Mouse (Mus musculus) heart, adult 2 months (tissue): Measurements from ENCODE around the gene Arhgef2. TPM values are rescaled to one million over a fixed set of nuclear protein-coding genes. Genes with fewer than 3 reads are reported as not detected.

ENCODE experiments used
- DNase-seq, 2 experiments: peaks; one replicate each; pipeline ENCODE4 v3.0.0; 2021
- H3K27ac ChIP-seq: fragments of 200-600 bp; 2 replicates; pipeline ENCODE4 v1.8.1; 2022
- H3K27me3 ChIP-seq: fragments of 200-500 bp; 2 replicates; pipeline ENCODE4 v1.6.1; 2012; ENCODE audit warnings: mild to moderate bottlenecking, low read length, inconsistent platforms, mixed read lengths; ENCODE audit not compliant: control insufficient read depth, insufficient read depth
- H3K36me3 ChIP-seq: fragments of 200-500 bp; 2 replicates; pipeline ENCODE4 v1.6.1; 2012; ENCODE audit warnings: low read length, inconsistent platforms; ENCODE audit not compliant: control insufficient read depth, insufficient read depth
- H3K4me1 ChIP-seq: fragments of 200-500 bp; 2 replicates; pipeline ENCODE4 v1.6.1; 2011; ENCODE audit warnings: low read length; ENCODE audit not compliant: control insufficient read depth, insufficient read depth
- H3K4me3 ChIP-seq: fragments of 200-600 bp; 2 replicates; pipeline ENCODE4 v1.8.1; 2022
- H3K79me2 ChIP-seq: fragments of 200-500 bp; replicated peaks from 2 replicates; pipeline ENCODE4 v1.6.1; 2012; ENCODE audit warnings: mild to moderate bottlenecking, inconsistent platforms, low read length, moderate library complexity, mixed read lengths; ENCODE audit not compliant: control insufficient read depth, insufficient read depth
- H3K9ac ChIP-seq: fragments of 200-500 bp; 2 replicates; pipeline ENCODE4 v1.6.1; 2012; ENCODE audit warnings: low read depth, mild to moderate bottlenecking, control low read depth, inconsistent platforms, low read length, mixed read lengths
- CTCF ChIP-seq: fragments of 200-600 bp; IDR thresholded peaks from 2 replicates; pipeline ENCODE4 v1.8.1; 2022; ENCODE audit warnings: antibody characterized with exemption, mild to moderate bottlenecking, moderate library complexity
- EP300 ChIP-seq: fragments of 200-500 bp; IDR thresholded peaks from 2 replicates; pipeline ENCODE4 v1.6.1; 2011; ENCODE audit warnings: low read depth, low read length, control low read depth; ENCODE audit not compliant: insufficient read depth
- POLR2A ChIP-seq: fragments of 200-500 bp; IDR thresholded peaks from 2 replicates; pipeline ENCODE4 v1.6.1; 2011; ENCODE audit warnings: mild to moderate bottlenecking, low read depth, low read length, control low read depth; ENCODE audit not compliant: insufficient read depth
- WGBS: fragments of 180-500 bp; shearing (Covaris S2); methylation state at CpG from one replicate; pipeline ENCODE4 v1.1.7; 2018; 5-methylcytosine and 5-hydroxymethylcytosine counted together
- intact Hi-C: fragments of 180-260 bp; cut with DNase I; formaldehyde crosslinking; loops from one replicate; pipeline ENCODE4 v1.15.1; 2025
- polyA plus RNA-seq: library from polyadenylated mRNA; depleted of rRNA; stranded (reverse); fragments of >200 nt; gene quantifications from 2 replicates; pipeline ENCODE4 v1.2.3, GENCODE M21; 2012
- total RNA-seq, 2 experiments: library from RNA; stranded (reverse); gene quantifications; 2 replicates each; pipeline ENCODE4 v1.2.3; 2021

The Arhgef2 gene
- total and polyA plus RNA-seq, 3 experiments: 37.3 to 51.0 (median 37.5) TPM

DNA sequence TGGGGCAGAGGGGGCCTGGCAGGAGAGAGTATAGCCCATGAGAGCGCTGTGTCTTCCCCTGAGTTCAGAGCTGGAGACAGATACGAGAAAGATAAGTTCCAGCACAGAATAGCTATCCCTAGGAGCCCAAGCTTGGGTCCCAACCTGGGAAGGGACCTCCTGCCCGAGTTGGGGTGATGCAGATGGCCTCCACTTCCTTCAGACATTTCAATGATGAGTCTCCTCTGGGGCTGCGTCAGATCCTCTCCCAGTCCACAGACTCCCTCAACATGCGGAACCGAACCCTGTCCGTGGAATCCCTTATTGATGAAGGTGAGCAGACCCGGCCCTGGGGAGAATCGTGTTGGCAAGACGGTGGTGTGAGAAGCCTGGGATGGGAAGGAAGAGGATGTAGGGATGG, 27.3 kb downstream of the Arhgef2 start:
- no peak overlapping the region for H3K27ac ChIP-seq
- peaks cover 12% of the 10 kb centered on the region for H3K36me3 ChIP-seq
- no peak overlapping the region for H3K9ac ChIP-seq
- DNase-seq: peak in 1 of 2 experiments; percentile 19
- peaks cover 5% of the 10 kb centered on the region; the same call in 1 of the 2 replicates for H3K79me2 ChIP-seq
- H3K4me3 ChIP-seq: no peak overlapping the region
- TF ChIP-seq CTCF (no peak), POLR2A (no peak), EP300 (no peak)
- intact Hi-C loops: loop anchor here (2.0 kb wide), 1 partner anchor 26 kb away; no protein-coding TSS in a partner anchor
- H3K27me3 ChIP-seq: no peaks in the 10 kb centered on the region
- WGBS: 84% methylated on average over 10 of the region's 10 CpGs
- peaks cover 25% of the 10 kb centered on the region for H3K4me1 ChIP-seq

DNA sequence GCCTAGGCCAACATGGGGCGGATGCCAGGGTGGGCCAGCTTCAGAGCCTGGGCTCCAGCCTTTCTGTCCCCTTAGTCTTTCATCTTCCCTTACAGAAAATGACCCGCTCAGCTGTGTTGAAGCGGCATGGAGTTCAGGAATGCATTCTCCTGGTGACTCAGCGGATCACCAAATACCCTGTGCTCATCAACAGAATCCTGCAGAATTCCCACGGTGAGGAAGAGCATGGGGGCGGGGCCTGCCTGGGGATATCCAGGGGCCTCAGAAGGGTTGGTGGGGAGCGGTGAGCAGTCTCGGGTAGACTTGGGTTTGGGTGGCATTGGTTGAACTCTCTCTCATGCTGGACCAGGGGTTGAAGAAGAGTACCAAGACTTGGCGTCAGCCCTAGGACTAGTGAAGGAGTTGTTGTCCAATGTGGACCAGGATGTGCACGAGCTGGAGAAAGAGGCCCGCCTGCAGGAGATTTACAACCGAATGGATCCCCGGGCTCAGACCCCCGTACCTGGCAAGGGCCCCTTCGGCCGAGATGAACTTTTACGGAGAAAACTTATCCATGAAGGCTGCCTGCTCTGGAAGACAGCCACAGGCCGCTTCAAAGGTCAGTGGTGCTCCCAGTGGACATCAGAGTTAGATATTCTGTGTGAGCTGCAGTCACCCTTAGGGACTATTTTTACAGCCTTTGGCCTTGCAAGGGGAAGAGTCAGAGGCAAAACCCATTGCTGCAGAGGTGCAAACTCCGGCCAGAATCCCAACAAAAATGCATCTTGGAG, 29.9 kb downstream of the Arhgef2 start:
- TF ChIP-seq POLR2A (no peak), EP300 (no peak), CTCF (no peak)
- WGBS: 72% methylated on average over 19 of the region's 19 CpGs
- peak in 1 of 2 experiments; percentile 35 for DNase-seq
- H3K4me1 ChIP-seq: peaks cover 8% of the 10 kb centered on the region
- intact Hi-C loops: no loop called here
- peaks cover 8% of the 10 kb centered on the region for H3K36me3 ChIP-seq
- no peak overlapping the region for H3K9ac ChIP-seq
- no peak overlapping the region for H3K4me3 ChIP-seq
- no peaks in the 10 kb centered on the region for H3K79me2 ChIP-seq
- no peaks in the 10 kb centered on the region for H3K27me3 ChIP-seq
- H3K27ac ChIP-seq: peak overlapping the region; percentile 0; the same call in 1 of the 2 replicates

DNA sequence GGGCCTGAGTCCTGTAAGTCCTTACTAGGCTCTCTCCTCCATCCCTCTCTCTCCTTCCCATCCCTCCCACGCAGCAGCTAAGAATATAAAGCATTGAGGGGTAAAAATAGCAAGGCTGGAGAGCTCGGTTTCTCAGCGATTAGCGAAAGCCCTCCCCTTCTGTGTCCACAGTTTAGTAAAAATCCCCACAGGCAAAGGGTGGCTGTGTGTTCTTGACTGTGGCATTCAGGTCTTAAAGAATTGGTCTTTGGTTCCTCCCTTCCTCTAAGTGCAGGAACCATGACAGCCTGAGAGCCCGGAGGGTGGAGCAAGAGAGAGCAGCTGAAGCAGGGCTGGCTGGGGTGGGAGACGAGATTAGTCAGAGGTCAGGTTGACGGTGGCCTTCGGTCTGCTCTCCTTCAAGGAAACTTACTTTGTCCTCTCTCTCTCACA, 30.8 kb downstream of the Arhgef2 start:
- Histone ChIP-seq H3K36me3 (peaks cover 8% of the 10 kb centered on the region), H3K4me3 (no peak overlapping the region), H3K27me3 (no peaks in the 10 kb centered on the region), H3K4me1 (peaks cover 5% of the 10 kb centered on the region), H3K27ac (peak overlapping the region; percentile 13; the same call in 1 of the 2 replicates), H3K79me2 (no peaks in the 10 kb centered on the region), H3K9ac (no peak overlapping the region)
- intact Hi-C loops: no loop called here
- DNase-seq: peak in 1 of 2 experiments; percentile 24
- TF ChIP-seq CTCF: no peak
- no peak for TF ChIP-seq POLR2A
- TF ChIP-seq EP300: no peak
- 39% methylated on average over 8 of the region's 8 CpGs for WGBS

DNA sequence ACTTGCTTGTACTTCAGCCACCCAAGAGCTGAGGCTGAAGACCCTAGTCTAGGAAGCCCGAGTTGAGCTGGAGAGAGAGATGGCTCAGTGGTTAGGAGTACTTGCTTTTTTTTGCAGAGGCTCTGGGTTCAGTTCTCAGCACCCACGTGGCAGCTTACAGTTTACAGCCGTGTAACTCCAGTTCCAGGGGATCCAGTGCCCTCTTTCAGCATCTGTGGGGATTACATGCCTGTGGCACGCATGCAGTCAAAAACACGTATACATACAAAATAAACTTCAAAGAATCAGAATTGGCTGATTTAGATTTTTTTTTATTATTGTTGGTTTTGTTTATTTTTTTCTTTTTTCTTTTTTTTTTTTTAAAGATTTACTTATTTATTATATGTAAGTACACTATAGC, 31.4 kb downstream of the Arhgef2 start:
- WGBS: 92% methylated on average over 5 of the region's 5 CpGs
- intact Hi-C loops: no loop called here
- Histone ChIP-seq H3K36me3 (peaks cover 8% of the 10 kb centered on the region), H3K4me3 (no peak overlapping the region), H3K27ac (peak overlapping the region; percentile 13; the same call in 1 of the 2 replicates), H3K79me2 (no peaks in the 10 kb centered on the region), H3K27me3 (no peaks in the 10 kb centered on the region), H3K9ac (no peak overlapping the region), H3K4me1 (no peaks in the 10 kb centered on the region; the same call in none of the 2 replicates)
- DNase-seq: no peak
- TF ChIP-seq CTCF: peak; percentile 46
- no peak for TF ChIP-seq EP300

DNA sequence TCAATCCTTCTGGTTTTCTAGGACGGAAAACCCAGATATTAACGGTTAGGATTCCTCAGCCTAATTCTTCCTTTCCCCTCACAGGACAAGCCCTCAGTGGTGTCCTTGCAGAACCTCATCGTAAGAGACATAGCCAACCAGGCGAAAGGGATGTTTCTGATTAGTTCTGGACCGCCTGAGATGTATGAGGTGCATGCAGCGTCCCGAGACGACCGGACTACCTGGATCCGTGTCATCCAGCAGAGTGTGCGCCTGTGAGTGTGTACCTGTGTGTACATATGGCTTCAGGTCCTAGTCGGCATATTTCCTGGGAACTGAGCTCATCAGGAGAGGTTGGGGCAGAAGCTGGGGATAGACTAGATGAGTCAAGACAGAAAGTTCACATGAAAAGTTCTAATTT, 33.5 kb downstream of the Arhgef2 start:
- H3K4me3 ChIP-seq: no peak overlapping the region
- DNase-seq: no peak
- WGBS: 94% methylated on average over 12 of the region's 12 CpGs
- intact Hi-C loops: no loop called here
- TF ChIP-seq POLR2A (no peak), CTCF (no peak), EP300 (no peak)
- peaks cover 8% of the 10 kb centered on the region for H3K36me3 ChIP-seq
- H3K4me1 ChIP-seq: no peaks in the 10 kb centered on the region; the same call in 1 of the 2 replicates
- no peak overlapping the region for H3K9ac ChIP-seq
- H3K27ac ChIP-seq: no peak overlapping the region
- H3K79me2 ChIP-seq: no peaks in the 10 kb centered on the region
- H3K27me3 ChIP-seq: no peaks in the 10 kb centered on the region

DNA sequence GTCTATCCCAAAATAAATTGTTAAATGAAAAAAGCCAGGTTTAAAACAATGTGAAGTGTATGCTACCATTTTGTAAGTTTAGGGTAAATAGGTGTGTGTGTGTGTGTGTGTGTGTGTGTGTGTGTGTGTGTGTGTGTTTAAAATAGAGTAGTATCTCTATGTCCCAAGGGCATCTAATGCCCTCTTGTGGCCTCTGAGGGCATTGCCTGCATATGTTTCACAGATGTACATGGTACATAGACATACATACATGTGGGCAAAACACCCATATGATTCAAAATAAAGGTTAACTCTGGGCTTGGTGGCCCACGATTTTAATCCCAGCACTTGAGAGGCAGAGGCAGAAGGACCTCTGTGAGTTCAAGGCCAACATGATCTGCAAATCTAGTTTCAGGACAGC, 34.9 kb downstream of the Arhgef2 start:
- Histone ChIP-seq H3K79me2 (no peaks in the 10 kb centered on the region), H3K27ac (no peak overlapping the region), H3K4me3 (no peak overlapping the region), H3K4me1 (no peaks in the 10 kb centered on the region; the same call in 1 of the 2 replicates), H3K27me3 (no peaks in the 10 kb centered on the region), H3K36me3 (peaks cover 8% of the 10 kb centered on the region), H3K9ac (no peak overlapping the region)
- 48% methylated on average over 1 of the region's 1 CpGs for WGBS
- intact Hi-C loops: loop anchor here (1.0 kb wide), 1 partner anchor 33 kb away; no protein-coding TSS in a partner anchor
- TF ChIP-seq POLR2A (no peak), EP300 (no peak), CTCF (peak; percentile 70)
- peak; percentile 53 to 73 for DNase-seq
